Mouse (Mus musculus): ENCODE measurements around the gene Chst14. TPM values are rescaled to one million over a fixed set of nuclear protein-coding genes. Genes with fewer than 3 reads are reported as not detected.

Chst14 gene
- polyA plus RNA-seq, 1 experiment = 25.4 TPM

GRCm38 (mm10) chr2:118926998-118927739, 873 bp downstream of the Chst14 start:
- Histone ChIP-seq H3ac (ENCODE audit: control insufficient read depth, insufficient read length) (peak overlapping the region; percentile 25), H3K36me3 (ENCODE audit: control insufficient read depth, insufficient read depth) (no peaks in the 10 kb centered on the region)
- no peak for TF ChIP-seq MYOD1 (IDR thresholded peaks at IDR 0.05; ENCODE audit: control insufficient read depth in 1 of 3, insufficient read length in 2 of 3, low read depth in 2 of 3)
- no peak for TF ChIP-seq POLR2AphosphoS2 (IDR thresholded peaks at IDR 0.05; ENCODE audit: insufficient read length, low read depth)
- no peak for TF ChIP-seq SRF (IDR thresholded peaks at IDR 0.05; ENCODE audit: control insufficient read depth, insufficient read length, low read depth)
- TF ChIP-seq MAX (IDR thresholded peaks at IDR 0.05; ENCODE audit: low read depth) = no peak
- TF ChIP-seq REST (IDR thresholded peaks at IDR 0.05; ENCODE audit: insufficient read depth, insufficient read length) = no peak
- no peak for TF ChIP-seq CEBPB (IDR thresholded peaks at IDR 0.05; ENCODE audit: insufficient read depth, poor library complexity, severe bottlenecking)
- TF ChIP-seq E2F4 (IDR thresholded peaks at IDR 0.05; ENCODE audit: insufficient read depth) = no peak
- TF ChIP-seq USF1 (IDR thresholded peaks at IDR 0.05; ENCODE audit: low read depth) = no peak
- no peak for TF ChIP-seq TCF12 (IDR thresholded peaks at IDR 0.05; ENCODE audit: insufficient read depth, poor library complexity, severe bottlenecking)
- no peak for TF ChIP-seq POLR2A (IDR thresholded peaks at IDR 0.05; ENCODE audit: insufficient read length, low read depth)
- TF ChIP-seq TCF3 (IDR thresholded peaks at IDR 0.05; ENCODE audit: insufficient read length, low read depth) = no peak
- no peak for TF ChIP-seq MYOG (IDR thresholded peaks at IDR 0.05; ENCODE audit: control insufficient read depth in 1 of 3, insufficient read depth in 1 of 3, insufficient read length in 2 of 3, low read depth in 2 of 3)

DNA sequence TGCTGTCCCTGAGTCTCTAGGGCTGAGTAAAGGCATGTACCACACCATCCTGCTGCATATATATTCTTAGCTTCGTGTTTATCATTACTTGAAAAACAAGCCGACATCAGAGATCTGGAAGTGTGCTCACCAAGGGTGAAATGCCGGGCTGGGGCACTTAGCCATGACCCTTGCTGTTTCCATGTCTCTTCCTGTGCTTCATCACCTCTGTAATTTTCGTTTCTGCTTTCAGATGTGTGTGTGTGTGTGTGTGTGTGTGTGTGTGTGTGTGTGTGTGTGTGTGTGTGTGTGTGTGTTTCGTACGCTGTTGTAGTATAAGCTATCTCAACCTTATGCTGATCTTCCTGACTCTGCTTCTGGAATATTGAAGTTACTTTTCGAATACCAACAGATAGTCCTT, 15.0 kb downstream of the Chst14 start:
- H3K4me3 ChIP-seq = no peak overlapping the region
- H3K4me2 ChIP-seq (ENCODE audit: low read depth) = no peak overlapping the region
- TF ChIP-seq SRF (IDR thresholded peaks at IDR 0.05; ENCODE audit: control insufficient read depth, insufficient read length, low read depth) (no peak), MYOG (IDR thresholded peaks at IDR 0.05; ENCODE audit: control insufficient read depth in 1 of 3, insufficient read depth in 1 of 3, insufficient read length in 2 of 3, low read depth in 2 of 3) (no peak), TCF3 (IDR thresholded peaks at IDR 0.05; ENCODE audit: insufficient read length, low read depth) (no peak), CEBPB (IDR thresholded peaks at IDR 0.05; ENCODE audit: insufficient read depth, poor library complexity, severe bottlenecking) (no peak), REST (IDR thresholded peaks at IDR 0.05; ENCODE audit: insufficient read depth, insufficient read length) (no peak), POLR2AphosphoS2 (IDR thresholded peaks at IDR 0.05; ENCODE audit: insufficient read length, low read depth) (no peak), POLR2A (IDR thresholded peaks at IDR 0.05; ENCODE audit: insufficient read length, low read depth) (no peak)
- peaks cover 4% of the 10 kb centered on the region for H3K27me3 ChIP-seq (ENCODE audit: control insufficient read depth, insufficient read depth, insufficient read length)
- no peak overlapping the region for H3ac ChIP-seq (ENCODE audit: control insufficient read depth, insufficient read length)
- no peaks in the 10 kb centered on the region for H3K36me3 ChIP-seq (ENCODE audit: control insufficient read depth, insufficient read depth)
- no peaks in the 10 kb centered on the region for H3K79me2 ChIP-seq (ENCODE audit: control insufficient read depth, insufficient read depth)

More at GRCm38 (mm10) chr2:118926998-118927739, 873 bp downstream of the Chst14 start:
- Histone ChIP-seq H3K4me2 (ENCODE audit: low read depth) (peak overlapping the region; percentile 97), H3K79me2 (ENCODE audit: control insufficient read depth, insufficient read depth) (no peaks in the 10 kb centered on the region), H3K27me3 (ENCODE audit: control insufficient read depth, insufficient read depth, insufficient read length) (no peaks in the 10 kb centered on the region), H3K4me3 (peak overlapping the region; percentile 65)

DNA sequence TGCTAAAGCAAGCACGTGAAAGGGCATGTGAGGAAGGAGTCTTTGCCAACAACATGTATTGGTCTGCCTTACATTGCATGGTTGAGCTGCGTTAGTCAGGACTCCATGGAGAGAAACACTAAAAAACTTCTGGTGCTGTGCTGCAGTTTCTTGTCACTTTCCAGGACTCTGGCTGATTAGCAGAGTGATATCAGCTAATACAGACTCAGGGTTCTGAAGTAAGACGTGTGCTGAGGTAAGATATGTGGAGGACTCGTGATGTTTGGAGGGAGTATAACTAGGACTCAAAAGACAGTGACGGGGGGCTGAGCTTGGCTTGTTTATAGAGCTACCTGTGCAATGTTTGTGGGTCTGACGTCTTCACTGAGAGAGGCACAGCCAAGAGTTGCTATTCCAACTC, 16.9 kb downstream of the Chst14 start:
- TF ChIP-seq SRF (IDR thresholded peaks at IDR 0.05; ENCODE audit: control insufficient read depth, insufficient read length, low read depth) = no peak
- TF ChIP-seq CEBPB (IDR thresholded peaks at IDR 0.05; ENCODE audit: insufficient read depth, poor library complexity, severe bottlenecking) = no peak
- no peak for TF ChIP-seq REST (IDR thresholded peaks at IDR 0.05; ENCODE audit: insufficient read depth, insufficient read length)
- no peak for TF ChIP-seq E2F4 (IDR thresholded peaks at IDR 0.05; ENCODE audit: insufficient read depth)
- Histone ChIP-seq H3ac (ENCODE audit: control insufficient read depth, insufficient read length) (no peak overlapping the region), H3K36me3 (ENCODE audit: control insufficient read depth, insufficient read depth) (no peaks in the 10 kb centered on the region), H3K79me2 (ENCODE audit: control insufficient read depth, insufficient read depth) (no peaks in the 10 kb centered on the region), H3K4me2 (ENCODE audit: low read depth) (no peak overlapping the region), H3K4me3 (no peak overlapping the region), H3K27me3 (ENCODE audit: control insufficient read depth, insufficient read depth, insufficient read length) (no peaks in the 10 kb centered on the region)

DNA sequence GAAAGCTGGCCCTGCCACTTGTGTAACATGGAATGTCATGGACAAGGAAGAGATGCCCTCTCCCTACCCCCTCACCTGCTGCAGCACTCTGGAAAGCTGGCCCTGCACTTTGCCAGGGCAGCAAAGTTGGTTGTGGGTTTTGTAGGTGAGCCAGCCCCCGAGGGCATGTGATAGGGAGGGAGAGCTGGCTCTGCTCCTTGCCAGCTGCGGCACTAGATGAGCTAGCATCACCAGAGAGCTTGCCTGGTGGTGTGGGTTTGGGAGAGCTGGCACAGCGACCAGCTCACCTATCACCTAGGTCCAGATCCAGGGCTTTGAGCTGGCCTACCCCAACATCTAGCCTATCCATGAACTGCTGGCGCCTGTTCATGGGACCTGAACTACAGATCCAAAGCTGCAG, 22.5 kb downstream of the Chst14 start:
- Histone ChIP-seq H3K4me2 (ENCODE audit: low read depth) (no peak overlapping the region), H3ac (ENCODE audit: control insufficient read depth, insufficient read length) (no peak overlapping the region), H3K36me3 (ENCODE audit: control insufficient read depth, insufficient read depth) (no peaks in the 10 kb centered on the region), H3K27me3 (ENCODE audit: control insufficient read depth, insufficient read depth, insufficient read length) (peaks cover 10% of the 10 kb centered on the region), H3K79me2 (ENCODE audit: control insufficient read depth, insufficient read depth) (no peaks in the 10 kb centered on the region), H3K4me3 (no peak overlapping the region)
- no peak for TF ChIP-seq SRF (IDR thresholded peaks at IDR 0.05; ENCODE audit: control insufficient read depth, insufficient read length, low read depth)
- TF ChIP-seq CEBPB (IDR thresholded peaks at IDR 0.05; ENCODE audit: insufficient read depth, poor library complexity, severe bottlenecking) = no peak
- TF ChIP-seq POLR2A (IDR thresholded peaks at IDR 0.05; ENCODE audit: insufficient read length, low read depth) = no peak
- TF ChIP-seq REST (IDR thresholded peaks at IDR 0.05; ENCODE audit: insufficient read depth, insufficient read length) = no peak
- TF ChIP-seq POLR2AphosphoS2 (IDR thresholded peaks at IDR 0.05; ENCODE audit: insufficient read length, low read depth) = no peak

GRCm38 (mm10) chr2:118949699-118950098, 23.4 kb downstream of the Chst14 start:
- Histone ChIP-seq H3K36me3 (ENCODE audit: control insufficient read depth, insufficient read depth) (no peaks in the 10 kb centered on the region), H3K4me3 (no peak overlapping the region), H3ac (ENCODE audit: control insufficient read depth, insufficient read length) (no peak overlapping the region), H3K27me3 (ENCODE audit: control insufficient read depth, insufficient read depth, insufficient read length) (peaks cover 10% of the 10 kb centered on the region), H3K4me2 (ENCODE audit: low read depth) (no peak overlapping the region), H3K79me2 (ENCODE audit: control insufficient read depth, insufficient read depth) (no peaks in the 10 kb centered on the region)
- TF ChIP-seq TCF3 (IDR thresholded peaks at IDR 0.05; ENCODE audit: insufficient read length, low read depth) (no peak), REST (IDR thresholded peaks at IDR 0.05; ENCODE audit: insufficient read depth, insufficient read length) (no peak), E2F4 (IDR thresholded peaks at IDR 0.05; ENCODE audit: insufficient read depth) (no peak), MYOG (IDR thresholded peaks at IDR 0.05; ENCODE audit: control insufficient read depth in 1 of 3, insufficient read depth in 1 of 3, insufficient read length in 2 of 3, low read depth in 2 of 3) (no peak), POLR2AphosphoS2 (IDR thresholded peaks at IDR 0.05; ENCODE audit: insufficient read length, low read depth) (no peak), CEBPB (IDR thresholded peaks at IDR 0.05; ENCODE audit: insufficient read depth, poor library complexity, severe bottlenecking) (no peak), SRF (IDR thresholded peaks at IDR 0.05; ENCODE audit: control insufficient read depth, insufficient read length, low read depth) (no peak), MYOD1 (IDR thresholded peaks at IDR 0.05; ENCODE audit: control insufficient read depth in 1 of 3, insufficient read length in 2 of 3, low read depth in 2 of 3) (no peak), POLR2A (IDR thresholded peaks at IDR 0.05; ENCODE audit: insufficient read length, low read depth) (no peak), TCF12 (IDR thresholded peaks at IDR 0.05; ENCODE audit: insufficient read depth, poor library complexity, severe bottlenecking) (no peak), MAX (IDR thresholded peaks at IDR 0.05; ENCODE audit: low read depth) (no peak), USF1 (IDR thresholded peaks at IDR 0.05; ENCODE audit: low read depth) (no peak)
